Mouse (Mus musculus): ENCODE measurements around the gene Cfap61.

DNA sequence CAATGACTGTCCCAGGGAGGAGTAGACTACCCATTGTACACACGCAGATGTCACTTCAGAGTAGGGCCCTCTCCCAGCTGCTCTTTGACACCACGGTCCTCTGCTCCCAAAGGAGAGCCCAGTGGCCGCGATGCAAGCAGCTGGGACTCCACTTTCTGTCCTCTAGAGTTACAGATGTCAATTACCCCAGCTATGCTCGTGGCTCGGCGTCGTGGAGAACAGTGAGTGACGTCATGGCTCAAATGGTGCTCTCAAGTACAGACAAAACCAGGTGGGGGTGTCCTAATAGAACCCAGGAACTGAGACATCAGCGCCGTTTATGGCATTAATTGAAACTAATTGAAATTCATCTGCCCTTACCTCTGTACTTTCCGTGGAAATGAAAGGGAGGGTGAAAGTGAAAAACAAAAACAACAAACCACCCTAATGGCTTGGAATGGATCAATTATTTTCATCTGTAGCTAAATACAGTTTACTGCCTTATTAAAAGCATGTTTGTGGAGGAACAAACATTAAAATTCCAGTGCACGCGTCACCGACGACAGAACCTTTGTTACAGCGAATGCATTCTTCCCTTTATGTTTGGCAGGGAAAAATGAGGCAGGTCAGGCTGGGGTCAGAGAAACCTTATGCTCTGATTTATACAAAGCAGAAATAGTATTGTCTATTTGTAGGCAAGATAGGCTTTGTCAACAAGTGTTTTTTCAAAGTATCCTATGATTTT, 182.8 kb downstream of the Cfap61 start:
- TF ChIP-seq EP300 (IDR thresholded peaks at IDR 0.05; ENCODE audit: low read depth) (no peak), CTCF (IDR thresholded peaks at IDR 0.05; ENCODE audit: low read depth) (no peak)

All from liver, postnatal 0 days (tissue).